Mouse (Mus musculus) thymus, adult 2 months (tissue): Measurements from ENCODE around the gene Pah.

ENCODE experiments used
- CTCF ChIP-seq: fragments of 200-500 bp; IDR thresholded peaks from 2 replicates; pipeline ENCODE4 v1.5.1; 2012; ENCODE audit warnings: mild to moderate bottlenecking, control low read depth, low read length, moderate library complexity, borderline replicate concordance; ENCODE audit not compliant: control insufficient read depth, poor library complexity, insufficient read depth; ENCODE audit errors: extremely low read depth
- POLR2A ChIP-seq: fragments of 200-500 bp; IDR thresholded peaks from 2 replicates; pipeline ENCODE4 v1.6.1; 2012; ENCODE audit warnings: mild to moderate bottlenecking, low read length, control low read depth, moderate library complexity; ENCODE audit not compliant: control insufficient read depth, poor library complexity, insufficient read depth; ENCODE audit errors: extremely low read depth

GRCm38 (mm10) chr10:87545759-87546158 lies 24.2 kb downstream of the Pah start:
- TF ChIP-seq CTCF (no peak), POLR2A (no peak)
